Mouse (Mus musculus) lung, postnatal 0 days (tissue): ENCODE measurements at regions not wholly inside any gene's neighbourhood (a gene's known extent, or its start where the extent isn't known, plus 50 kb on each side); places are given as distances from the start of the nearest gene placed in this dataset.

ENCODE experiments used
- ATAC-seq: fragments of 200-750 bp; cut with Nextera tagmentation; 2 replicates; pipeline ENCODE4 v1.8.0; 2017; ENCODE audit warnings: moderate library complexity
- DNase-seq: peaks from one replicate; pipeline ENCODE4 v3.0.0-alpha.2; 2016; ENCODE audit warnings: low spot score
- H3K27ac ChIP-seq: fragments of 300-500 bp; sonication (generic); 2 replicates; pipeline ENCODE4 v1.5.1; 2014; ENCODE audit warnings: antibody characterized with exemption, mild to moderate bottlenecking, low read length, mixed read lengths
- H3K27me3 ChIP-seq: fragments of 300-500 bp; sonication (generic); replicated peaks from 2 replicates; pipeline ENCODE4 v1.6.1; 2014; ENCODE audit warnings: low read length, mixed read lengths; ENCODE audit not compliant: insufficient read depth
- H3K36me3 ChIP-seq: fragments of 300-500 bp; sonication (generic); 2 replicates; pipeline ENCODE4 v1.6.1; 2014; ENCODE audit warnings: low read length, mixed read lengths; ENCODE audit not compliant: insufficient read depth
- H3K4me1 ChIP-seq: fragments of 300-500 bp; sonication (generic); 2 replicates; pipeline ENCODE4 v1.6.1; 2014; ENCODE audit warnings: antibody characterized with exemption, low read depth, low read length, mixed read lengths; ENCODE audit not compliant: insufficient read depth
- H3K4me2 ChIP-seq: fragments of 300-500 bp; sonication (generic); replicated peaks from 2 replicates; pipeline ENCODE4 v1.6.1; 2014; ENCODE audit warnings: low read depth, mild to moderate bottlenecking, low read length, moderate library complexity, mixed read lengths
- H3K4me3 ChIP-seq: fragments of 300-500 bp; sonication (generic); 2 replicates; pipeline ENCODE4 v1.5.1; 2014; ENCODE audit warnings: low read depth, low read length
- H3K9ac ChIP-seq: fragments of 300-500 bp; sonication (generic); replicated peaks from 2 replicates; pipeline ENCODE4 v1.6.1; 2014; ENCODE audit warnings: low read depth, mild to moderate bottlenecking
- H3K9me3 ChIP-seq: fragments of 300-500 bp; sonication (generic); 2 replicates; pipeline ENCODE4 v1.6.1; 2016; ENCODE audit warnings: low read length, mixed read lengths
- CTCF ChIP-seq: IDR thresholded peaks from 2 replicates; pipeline ENCODE4 v1.5.1; 2016; ENCODE audit warnings: antibody characterized with exemption, mild to moderate bottlenecking
- EP300 ChIP-seq: IDR thresholded peaks from 2 replicates; pipeline ENCODE4 v1.6.1; 2016; ENCODE audit warnings: antibody characterized with exemption, mild to moderate bottlenecking, control low read depth
- WGBS: fragments of 180-500 bp; shearing (Covaris S2); extraction: QIAGEN DNeasy Blood & Tissue Kit; methylation state at CpG from one replicate; pipeline ENCODE4 v1.1.7; 2014; 5-methylcytosine and 5-hydroxymethylcytosine counted together

GRCm38 (mm10) chr1:190041096-190041706 is 119.0 kb upstream of the Smyd2 start:
- Histone ChIP-seq H3K9me3 (no peaks in the 10 kb centered on the region), H3K4me3 (no peak overlapping the region), H3K27me3 (no peaks in the 10 kb centered on the region), H3K4me2 (no peak overlapping the region), H3K4me1 (no peaks in the 10 kb centered on the region), H3K36me3 (no peaks in the 10 kb centered on the region), H3K27ac (no peak overlapping the region), H3K9ac (no peak overlapping the region)
- no peak for TF ChIP-seq EP300
- TF ChIP-seq CTCF = peak; percentile 31
- ATAC-seq (no peak), DNase-seq (no peak)
- WGBS = 48% methylated on average over 7 of the region's 7 CpGs

- no peak for DNase-seq
- H3K27ac ChIP-seq = no peak overlapping the region
These were observed 115.9 kb upstream of the Smyd2 start for GRCm38 (mm10) chr1:190038046-190038445.

GRCm38 (mm10) chr1:190036726-190037125 is 114.6 kb upstream of the Smyd2 start:
- Histone ChIP-seq H3K9ac (no peak overlapping the region), H3K4me2 (no peak overlapping the region), H3K9me3 (no peaks in the 10 kb centered on the region), H3K36me3 (no peaks in the 10 kb centered on the region), H3K4me1 (no peaks in the 10 kb centered on the region), H3K27me3 (no peaks in the 10 kb centered on the region), H3K27ac (no peak overlapping the region), H3K4me3 (no peak overlapping the region)
- DNase-seq (no peak), ATAC-seq (no peak)
- no peak for TF ChIP-seq EP300
- no peak for TF ChIP-seq CTCF
- WGBS = 82% methylated on average over 6 of the region's 6 CpGs

More at GRCm38 (mm10) chr1:190038046-190038445, 115.9 kb upstream of the Smyd2 start:
- Histone ChIP-seq H3K9ac (no peak overlapping the region), H3K4me1 (no peaks in the 10 kb centered on the region), H3K9me3 (no peaks in the 10 kb centered on the region), H3K4me3 (no peak overlapping the region), H3K4me2 (no peak overlapping the region), H3K27me3 (no peaks in the 10 kb centered on the region), H3K36me3 (no peaks in the 10 kb centered on the region)
- TF ChIP-seq CTCF (0 out of 2 replicates have a peak, but pooled peaks have one; percentile 8), EP300 (no peak)
- ATAC-seq = 0 out of 2 replicates have a peak, but pooled peaks have one; percentile 23
- WGBS = 20% methylated on average over 5 of the region's 5 CpGs

- TF ChIP-seq CTCF (no peak), EP300 (no peak)
- ATAC-seq = no peak
- H3K4me3 ChIP-seq = no peak overlapping the region
These were observed 113.8 kb upstream of the Smyd2 start for GRCm38 (mm10) chr1:190035935-190036334.

GRCm38 (mm10) chr1:190034091-190034490 is 111.9 kb upstream of the Smyd2 start:
- DNase-seq (no peak), ATAC-seq (no peak)
- Histone ChIP-seq H3K4me3 (no peak overlapping the region), H3K9me3 (no peaks in the 10 kb centered on the region), H3K9ac (no peak overlapping the region), H3K36me3 (no peaks in the 10 kb centered on the region), H3K4me1 (no peaks in the 10 kb centered on the region), H3K27me3 (no peaks in the 10 kb centered on the region), H3K4me2 (no peak overlapping the region), H3K27ac (no peak overlapping the region)
- TF ChIP-seq EP300 (no peak), CTCF (no peak)
- WGBS = 52% methylated on average over 5 of the region's 5 CpGs

More at GRCm38 (mm10) chr1:190035935-190036334, 113.8 kb upstream of the Smyd2 start:
- H3K27ac ChIP-seq = no peak overlapping the region
- no peak overlapping the region for H3K9ac ChIP-seq
- no peaks in the 10 kb centered on the region for H3K4me1 ChIP-seq
- WGBS = 76% methylated on average over 11 of the region's 11 CpGs
- no peak for DNase-seq
- no peak overlapping the region for H3K4me2 ChIP-seq
- H3K27me3 ChIP-seq = no peaks in the 10 kb centered on the region
- no peaks in the 10 kb centered on the region for H3K36me3 ChIP-seq
- H3K9me3 ChIP-seq = no peaks in the 10 kb centered on the region

GRCm38 (mm10) chr1:190027536-190027935 is 105.4 kb upstream of the Smyd2 start:
- WGBS = 19% methylated on average over 8 of the region's 8 CpGs
- TF ChIP-seq EP300 (no peak), CTCF (no peak)
- Histone ChIP-seq H3K9me3 (no peaks in the 10 kb centered on the region), H3K4me2 (no peak overlapping the region), H3K27me3 (no peaks in the 10 kb centered on the region), H3K4me1 (no peaks in the 10 kb centered on the region), H3K36me3 (no peaks in the 10 kb centered on the region), H3K9ac (no peak overlapping the region), H3K27ac (no peak overlapping the region), H3K4me3 (no peak overlapping the region)
- DNase-seq (no peak), ATAC-seq (no peak)
